Mouse (Mus musculus) midbrain, embryonic 15.5 days (tissue): ENCODE results near the gene Lrg1. TPM values are rescaled to one million over a fixed set of nuclear protein-coding genes. Genes with fewer than 3 reads are reported as not detected.
"Not testable (repeated sequence)": the region's sequence is repeated elsewhere in the genome, so short reads cannot be mapped to it uniquely, and the experiment has no call there.

Source experiments
- ATAC-seq: fragments of 200-750 bp; cut with Nextera tagmentation; replicated peaks from 2 replicates; pipeline ENCODE4 v1.8.0; 2017; ENCODE audit warnings: moderate TSS enrichment
- H3K27ac ChIP-seq: fragments of 300-500 bp; sonication (generic); 2 replicates; pipeline ENCODE4 v1.5.1; 2015; ENCODE audit warnings: mild to moderate bottlenecking, inconsistent platforms
- H3K27me3 ChIP-seq: fragments of 300-500 bp; sonication (generic); replicated peaks from 2 replicates; pipeline ENCODE4 v1.6.1; 2015; ENCODE audit warnings: inconsistent platforms
- H3K36me3 ChIP-seq: fragments of 300-500 bp; sonication (generic); replicated peaks from 2 replicates; pipeline ENCODE4 v1.6.1; 2015; ENCODE audit warnings: inconsistent platforms
- H3K4me1 ChIP-seq: fragments of 300-500 bp; sonication (generic); 2 replicates; pipeline ENCODE4 v1.6.1; 2015; ENCODE audit warnings: inconsistent platforms
- H3K4me2 ChIP-seq: fragments of 300-500 bp; sonication (generic); 2 replicates; pipeline ENCODE4 v1.6.1; 2015; ENCODE audit warnings: inconsistent platforms, mild to moderate bottlenecking, moderate library complexity
- H3K4me3 ChIP-seq: fragments of 300-500 bp; sonication (generic); 2 replicates; pipeline ENCODE4 v1.5.1; 2015; ENCODE audit warnings: mild to moderate bottlenecking, inconsistent platforms
- H3K9ac ChIP-seq: fragments of 300-500 bp; sonication (generic); 2 replicates; pipeline ENCODE4 v1.6.1; 2015; ENCODE audit warnings: mild to moderate bottlenecking, inconsistent platforms
- H3K9me3 ChIP-seq: fragments of 300-500 bp; sonication (generic); 2 replicates; pipeline ENCODE4 v1.6.1; 2016; ENCODE audit warnings: inconsistent platforms
- WGBS: fragments of 180-500 bp; shearing (Covaris S2); methylation state at CpG from one replicate; pipeline ENCODE4 v1.1.7; 2015; ENCODE audit warnings: mixed read lengths; 5-methylcytosine and 5-hydroxymethylcytosine counted together
- polyA plus RNA-seq: library from polyadenylated mRNA; unstranded; fragments of >200 nt; fragmentation: Nextera tagmentation; extraction: Ambion mirVana; gene quantifications from 2 replicates; pipeline ENCODE4 v1.2.1, GENCODE M21; 2015

Gene Lrg1
- polyA plus RNA-seq, 1 experiment from 2014 or later = 0.12 TPM

- peak within 1 kb of the TSS; percentile 80 for H3K27ac ChIP-seq
- no peaks in the 10 kb centered on the region; the same call in 1 of the 2 replicates for H3K36me3 ChIP-seq
- peak; percentile 94 for ATAC-seq
- H3K4me2 ChIP-seq = peak within 1 kb of the TSS; percentile 99
- peak within 1 kb of the TSS; percentile 94 for H3K9ac ChIP-seq
- H3K9me3 ChIP-seq = no peaks in the 10 kb centered on the region
- peak within 1 kb of the TSS; percentile 99 for H3K4me3 ChIP-seq
- peaks cover 50% of the 10 kb centered on the region for H3K4me1 ChIP-seq
- no peaks in the 10 kb centered on the region for H3K27me3 ChIP-seq
- WGBS = under 1% methylated on average over 60 of the region's 61 CpGs
Observed at GRCm38 (mm10) chr17:56078880-56079795, 42.7 kb downstream of the Lrg1 start, which contains the start of gene Hdgfl2. Gene Hdgfl2 (plus strand): TSS chr17:56079634.

- WGBS = 71% methylated on average over 9 of the region's 9 CpGs
- H3K4me2 ChIP-seq = peak overlapping the region; percentile 99
- H3K9me3 ChIP-seq, H3K27me3 ChIP-seq, ATAC-seq, H3K36me3 ChIP-seq, H3K9ac ChIP-seq: not testable (repeated sequence)
- H3K4me3 ChIP-seq = peak overlapping the region; percentile 99
- peaks cover 53% of the 10 kb centered on the region for H3K4me1 ChIP-seq
- H3K27ac ChIP-seq = peak overlapping the region; percentile 41; the same call in 1 of the 2 replicates
Observed at GRCm38 (mm10) chr17:56078361-56078760, 43.4 kb downstream of the Lrg1 start.

- H3K4me3 ChIP-seq = no peak overlapping the region
- no peak overlapping the region for H3K9ac ChIP-seq
- H3K27ac ChIP-seq = no peak overlapping the region
- no peaks in the 10 kb centered on the region for H3K27me3 ChIP-seq
- H3K4me1 ChIP-seq = peaks cover 45% of the 10 kb centered on the region
- no peaks in the 10 kb centered on the region for H3K9me3 ChIP-seq
- 90% methylated on average over 5 of the region's 5 CpGs for WGBS
- no peak overlapping the region for H3K4me2 ChIP-seq
- no peak for ATAC-seq
- 0 out of 2 replicates have a peak, but pooled peaks cover under 1% of the 10 kb centered on the region for H3K36me3 ChIP-seq
Observed at GRCm38 (mm10) chr17:56077523-56077922, 44.3 kb downstream of the Lrg1 start.

GRCm38 (mm10) chr17:56074827-56075208 is 47.0 kb downstream of the Lrg1 start, which contains the start of gene Ubxn6:
Gene Ubxn6 (minus strand): TSS chr17:56075028.
- Histone ChIP-seq H3K4me3 (peak within 1 kb of the TSS; percentile 89), H3K9ac (peak within 1 kb of the TSS; percentile 95), H3K4me1 (peaks cover 19% of the 10 kb centered on the region), H3K27ac (peak within 1 kb of the TSS; percentile 91), H3K4me2 (peak within 1 kb of the TSS; percentile 93), H3K9me3 (no peaks in the 10 kb centered on the region), H3K36me3 (peaks cover 27% of the 10 kb centered on the region), H3K27me3 (no peaks in the 10 kb centered on the region)
- WGBS = under 1% methylated on average over 35 of the region's 35 CpGs
- peak; percentile 53 for ATAC-seq

GRCm38 (mm10) chr17:56074097-56074826 is 47.5 kb downstream of the Lrg1 start:
- peaks cover 32% of the 10 kb centered on the region for H3K36me3 ChIP-seq
- H3K4me2 ChIP-seq = peak overlapping the region; percentile 93
- H3K9ac ChIP-seq = peak overlapping the region; percentile 95
- no peaks in the 10 kb centered on the region for H3K27me3 ChIP-seq
- peak overlapping the region; percentile 89 for H3K4me3 ChIP-seq
- 10% methylated on average over 22 of the region's 22 CpGs for WGBS
- H3K27ac ChIP-seq = peak overlapping the region; percentile 91
- H3K9me3 ChIP-seq = no peaks in the 10 kb centered on the region
- ATAC-seq = peak; percentile 2
- peaks cover 19% of the 10 kb centered on the region for H3K4me1 ChIP-seq

GRCm38 (mm10) chr17:56072243-56072642 is 49.6 kb downstream of the Lrg1 start:
- Histone ChIP-seq H3K36me3 (peaks cover 52% of the 10 kb centered on the region), H3K9me3 (no peaks in the 10 kb centered on the region), H3K27me3 (no peaks in the 10 kb centered on the region), H3K9ac (no peak overlapping the region), H3K27ac (no peak overlapping the region), H3K4me3 (no peak overlapping the region), H3K4me2 (no peak overlapping the region), H3K4me1 (peaks cover 19% of the 10 kb centered on the region)
- no peak for ATAC-seq
- WGBS = 87% methylated on average over 5 of the region's 5 CpGs

- Histone ChIP-seq H3K9ac (no peak overlapping the region), H3K27ac (no peak overlapping the region), H3K4me2 (no peak overlapping the region), H3K4me1 (peaks cover 19% of the 10 kb centered on the region), H3K4me3 (no peak overlapping the region), H3K36me3 (peaks cover 57% of the 10 kb centered on the region), H3K27me3 (no peaks in the 10 kb centered on the region), H3K9me3 (no peaks in the 10 kb centered on the region)
- no peak for ATAC-seq
Observed at GRCm38 (mm10) chr17:56071126-56071525, 50.7 kb downstream of the Lrg1 start.

Other genes starting within 250 kb of the Lrg1 start
- gene Zfp119a, start 243.1 kb downstream of the Lrg1 start, polyA plus RNA-seq = 12.0 and 15.3 TPM in 2 replicates
- gene Zfp959, start 229.9 kb downstream of the Lrg1 start, polyA plus RNA-seq = 15.7 and 16.1 TPM in 2 replicates
- gene Zfp119b, start 172.5 kb downstream of the Lrg1 start, polyA plus RNA-seq = 9.6 and 10.2 TPM in 2 replicates
- 7.4 and 8.3 TPM in 2 replicates for gene Ebi3, start 169.4 kb downstream of the Lrg1 start, polyA plus RNA-seq
- gene Yju2, start 162.9 kb downstream of the Lrg1 start, polyA plus RNA-seq = 24.5 and 25.4 TPM in 2 replicates
- 209 and 217 TPM in 2 replicates for gene Shd, start 151.5 kb downstream of the Lrg1 start, polyA plus RNA-seq
- 203 and 208 TPM in 2 replicates for gene Fsd1, start 135.5 kb downstream of the Lrg1 start, polyA plus RNA-seq
- gene Stap2, start 116.4 kb downstream of the Lrg1 start, polyA plus RNA-seq = 5.8 and 6.0 TPM in 2 replicates
- 152 and 167 TPM in 2 replicates for gene Mpnd, start 116.3 kb downstream of the Lrg1 start, polyA plus RNA-seq
- gene Sh3gl1, start 85.4 kb downstream of the Lrg1 start, polyA plus RNA-seq = 117 and 119 TPM in 2 replicates
- 5.0 and 5.5 TPM in 2 replicates for gene Chaf1a, start 81.6 kb downstream of the Lrg1 start, polyA plus RNA-seq
- gene Ubxn6, start 47.0 kb downstream of the Lrg1 start, polyA plus RNA-seq = 80.2 and 85.2 TPM in 2 replicates
- gene Hdgfl2, start 42.4 kb downstream of the Lrg1 start, polyA plus RNA-seq = 162 and 164 TPM in 2 replicates
- 0.13 and 0.15 TPM in 2 replicates for gene Plin4, start 12.2 kb downstream of the Lrg1 start, polyA plus RNA-seq
- gene Plin5, start 4.4 kb downstream of the Lrg1 start, polyA plus RNA-seq = 1.9 and 2.1 TPM in 2 replicates
- gene Sema6b, start 18.3 kb upstream of the Lrg1 start, polyA plus RNA-seq = 19.0 and 21.4 TPM in 2 replicates
- gene Tnfaip8l1, start 40.5 kb upstream of the Lrg1 start, polyA plus RNA-seq = 11.1 and 12.7 TPM in 2 replicates
- gene Mydgf, start 61.9 kb upstream of the Lrg1 start, polyA plus RNA-seq = 74.9 and 76.4 TPM in 2 replicates
- 27.8 and 29.1 TPM in 2 replicates for gene Dpp9, start 96.9 kb upstream of the Lrg1 start, polyA plus RNA-seq
- 20.1 and 20.5 TPM in 2 replicates for gene Fem1a, start 134.8 kb upstream of the Lrg1 start, polyA plus RNA-seq
- 1.2 and 1.5 TPM in 2 replicates for gene Ticam1, start 154.8 kb upstream of the Lrg1 start, polyA plus RNA-seq
- gene Plin3, start 170.9 kb upstream of the Lrg1 start, polyA plus RNA-seq = 12.0 and 13.3 TPM in 2 replicates
- gene Arrdc5, start 178.3 kb upstream of the Lrg1 start, polyA plus RNA-seq = not detected in 2 replicates
- 19.2 and 20.8 TPM in 2 replicates for gene Uhrf1, start 181.3 kb upstream of the Lrg1 start, polyA plus RNA-seq
- 86.3 and 86.6 TPM in 2 replicates for gene Kdm4b, start 204.1 kb upstream of the Lrg1 start, polyA plus RNA-seq